Comparison of ENCODE assay signal across 19 mouse cellular contexts in genomic region chr12:111352520-111352919, GRCm38 (mm10). TPM values are rescaled to one million over a fixed set of nuclear protein-coding genes. Genes with fewer than 3 reads are reported as not detected.
DNase-seq lines count a peak whose midpoint lies in the region; ATAC-seq and TF ChIP-seq lines count a peak whose summit lies in the region.
"Had no signal": no experiment of that assay in that cellular context is flagged by ENCODE, and none has a peak within 500 bp of the region (broad histone marks: within the 10 kb centered on the region; RNA-seq: fewer than 3 reads in every experiment).

No protein-coding gene starts in this region.

- H3K4me3 ChIP-seq in kidney, postnatal 0 days (replicated peaks; ENCODE audit: low read depth, low read length): no peak overlapping the region
- H3K4me3 ChIP-seq in intestine, postnatal 0 days (ENCODE audit: low read depth, low read length): no peak overlapping the region
- no peak overlapping the region for H3K4me3 ChIP-seq in stomach, embryonic 16.5 days (replicated peaks; ENCODE audit: low read length)
- H3K4me3 ChIP-seq: forebrain, embryonic 13.5 days; hindbrain, embryonic 12.5 days; liver, embryonic 12.5 days; megakaryocyte, embryonic 14.5 days had no signal

- H3K9me3 ChIP-seq in kidney, postnatal 0 days (replicated peaks; ENCODE audit: low read length): no peaks in the 10 kb centered on the region
- no peaks in the 10 kb centered on the region for H3K9me3 ChIP-seq in intestine, postnatal 0 days (ENCODE audit: control insufficient read depth)
- no peaks in the 10 kb centered on the region for H3K9me3 ChIP-seq in stomach, embryonic 16.5 days (replicated peaks; ENCODE audit: control insufficient read depth, low read length)
- H3K9me3 ChIP-seq: forebrain, embryonic 13.5 days; hindbrain, embryonic 12.5 days; liver, embryonic 12.5 days; megakaryocyte, embryonic 14.5 days had no signal

- peak; percentile 27 for DNase-seq in kidney, postnatal 0 days (ENCODE audit: low spot score)
- DNase-seq in kidney, postnatal 36 days: no peak
- peak; percentile 40 for DNase-seq in lung, postnatal 10 days
- no peak for DNase-seq in lung, postnatal 14 days
- no peak for DNase-seq in spleen, adult 18-20 months
- DNase-seq: adrenal gland, postnatal 25 days; cerebellum, adult 8-10 months; embryo, embryonic 11 days; kidney, adult 9 months; right cerebral cortex, postnatal 25 days had no signal

- peaks cover 29% of the 10 kb centered on the region for H3K4me1 ChIP-seq in kidney, postnatal 0 days (replicated peaks; ENCODE audit: insufficient read depth, low read length)
- peaks cover 16% of the 10 kb centered on the region for H3K4me1 ChIP-seq in intestine, postnatal 0 days (replicated peaks; ENCODE audit: control insufficient read depth, insufficient read depth, low read length)
- peaks cover 31% of the 10 kb centered on the region for H3K4me1 ChIP-seq in stomach, embryonic 16.5 days (ENCODE audit: control insufficient read depth, insufficient read depth, low read length)

- no peak overlapping the region for H3K9ac ChIP-seq in kidney, postnatal 0 days (ENCODE audit: low read depth, low read length)
- H3K9ac ChIP-seq in intestine, postnatal 0 days (ENCODE audit: low read depth, low read length): no peak overlapping the region
- H3K9ac ChIP-seq in stomach, embryonic 16.5 days (ENCODE audit: low read length): no peak overlapping the region
- H3K9ac ChIP-seq: forebrain, embryonic 13.5 days; hindbrain, embryonic 12.5 days; liver, embryonic 12.5 days had no signal

- no peaks in the 10 kb centered on the region for H3K36me3 ChIP-seq in kidney, postnatal 0 days (ENCODE audit: insufficient read depth, low read length)
- peaks cover 8% of the 10 kb centered on the region; the same call in 1 of the 2 replicates for H3K36me3 ChIP-seq in intestine, postnatal 0 days (ENCODE audit: control insufficient read depth, insufficient read depth)
- H3K36me3 ChIP-seq in stomach, embryonic 16.5 days (ENCODE audit: control insufficient read depth, insufficient read depth, low read length): no peaks in the 10 kb centered on the region
- H3K36me3 ChIP-seq: hindbrain, embryonic 12.5 days; liver, embryonic 12.5 days had no signal

- no peak for ATAC-seq in kidney, postnatal 0 days (replicated peaks; ENCODE audit: low FRiP score, low read depth)
- no peak for ATAC-seq in intestine, postnatal 0 days
- no peak for ATAC-seq in stomach, embryonic 16.5 days (ENCODE audit: insufficient read depth, low FRiP score)
- ATAC-seq: CD4-positive, CD25-positive, alpha-beta regulatory T cell, adult 4 months; forebrain, embryonic 13.5 days had no signal

- no peak for TF ChIP-seq CTCF in kidney, postnatal 0 days (IDR thresholded peaks at IDR 0.05; ENCODE audit: low read depth)
- 0 out of 2 replicates have a peak, but pooled peaks have one; percentile 23 for TF ChIP-seq CTCF in intestine, postnatal 0 days (IDR thresholded peaks at IDR 0.05; ENCODE audit: low read depth)

- no peaks in the 10 kb centered on the region for H3K27me3 ChIP-seq in kidney, postnatal 0 days (ENCODE audit: insufficient read depth, low read length)
- H3K27me3 ChIP-seq in intestine, postnatal 0 days (replicated peaks; ENCODE audit: control insufficient read depth, insufficient read depth, low read length): no peaks in the 10 kb centered on the region
- H3K27me3 ChIP-seq in stomach, embryonic 16.5 days (ENCODE audit: control insufficient read depth, insufficient read depth, low read length): no peaks in the 10 kb centered on the region
- H3K27me3 ChIP-seq: forebrain, embryonic 13.5 days; hindbrain, embryonic 12.5 days; liver, embryonic 12.5 days had no signal

- peak overlapping the region; percentile 70 for H3K27ac ChIP-seq in kidney, postnatal 0 days
- H3K27ac ChIP-seq in intestine, postnatal 0 days (ENCODE audit: low read depth, low read length): peak overlapping the region; percentile 65
- H3K27ac ChIP-seq in stomach, embryonic 16.5 days (ENCODE audit: low read length): peak overlapping the region; percentile 86; the same call in 1 of the 2 replicates
- H3K27ac ChIP-seq: forebrain, embryonic 13.5 days; liver, embryonic 12.5 days had no signal

- 64% methylated on average over 10 of the region's 10 CpGs for WGBS in kidney, postnatal 0 days
- 79% methylated on average over 10 of the region's 10 CpGs for WGBS in intestine, postnatal 0 days
- WGBS in stomach, embryonic 16.5 days: 61% methylated on average over 10 of the region's 10 CpGs

- no peak overlapping the region for H3K4me2 ChIP-seq in kidney, postnatal 0 days (ENCODE audit: low read length)
- peak overlapping the region; percentile 13; the same call in 1 of the 2 replicates for H3K4me2 ChIP-seq in intestine, postnatal 0 days (replicated peaks; ENCODE audit: low read depth)
- H3K4me2 ChIP-seq in stomach, embryonic 16.5 days (ENCODE audit: low read depth, low read length): no peak overlapping the region
- H3K4me2 ChIP-seq: liver, embryonic 12.5 days had no signal

RNA-seq across cellular contexts. Expression of gene Cdc42bpb, which starts 25.0 kb away (rescaled TPM):
- 27.7 and 31.6 TPM in 2 replicates for polyA plus RNA-seq in kidney, postnatal 0 days (2015; fragmentation: Nextera tagmentation; extraction: Ambion mirVana)
- polyA plus RNA-seq in intestine, postnatal 0 days (2015; fragmentation: Nextera tagmentation; extraction: Ambion mirVana): 26.4 and 27.2 TPM in 2 replicates
- 29.3 and 32.9 TPM in 2 replicates for polyA plus RNA-seq in stomach, embryonic 16.5 days (2015; fragmentation: Nextera tagmentation; extraction: Ambion mirVana)

RNA-seq across cellular contexts. Expression of gene Lbhd2, which starts 54.1 kb away (rescaled TPM):
- 12.6 and 14.3 TPM in 2 replicates for polyA plus RNA-seq in kidney, postnatal 0 days (2015; fragmentation: Nextera tagmentation; extraction: Ambion mirVana)
- 2.2 and 2.8 TPM in 2 replicates for polyA plus RNA-seq in intestine, postnatal 0 days (2015; fragmentation: Nextera tagmentation; extraction: Ambion mirVana)
- 1.4 and 1.6 TPM in 2 replicates for polyA plus RNA-seq in stomach, embryonic 16.5 days (2015; fragmentation: Nextera tagmentation; extraction: Ambion mirVana)
- polyA plus RNA-seq: CD4-positive, CD25-positive, alpha-beta regulatory T cell, adult 4 months; heart, postnatal 0 days; liver, embryonic 12.5 days; neural tube, embryonic 11.5 days had no signal

Comparison
In these comparisons a context has a peak if more than half of its experiments do, and no peak if none do; other contexts are left out.
1. DNase-seq: peak in kidney, postnatal 0 days (single experiment) and lung, postnatal 10 days (single experiment); none in kidney, postnatal 36 days (0 of 2), lung, postnatal 14 days (single experiment) and spleen, adult 18-20 months (0 of 2).
2. Peak in every context shown above with its lines, with median percentiles within 50 percentile points of each other: H3K27ac ChIP-seq.